Mouse (Mus musculus): ENCODE measurements around the gene Dusp22. TPM values are rescaled to one million over a fixed set of nuclear protein-coding genes. Genes with fewer than 3 reads are reported as not detected.

Dusp22 gene
- total and polyA plus RNA-seq, 2 experiments = 11.1 to 14.5 TPM

GRCm38 (mm10) chr13:30754825-30755476 lies 95.2 kb downstream of the Dusp22 start:
- Histone ChIP-seq H3K79me2 (ENCODE audit: control insufficient read depth, insufficient read depth, low read length) (no peaks in the 10 kb centered on the region), H3K27me3 (ENCODE audit: control insufficient read depth, insufficient read depth, low read length) (peaks cover 3% of the 10 kb centered on the region; the same call in 1 of the 2 replicates), H3K9ac (ENCODE audit: low read depth, low read length) (no peak overlapping the region), H3K27ac (replicated peaks; ENCODE audit: insufficient read depth, low read depth, low read length) (no peak overlapping the region), H3K4me3 (ENCODE audit: insufficient read depth, low read depth, low read length) (no peak overlapping the region), H3K4me1 (ENCODE audit: control insufficient read depth, insufficient read depth, low read length) (no peaks in the 10 kb centered on the region), H3K36me3 (ENCODE audit: control insufficient read depth, insufficient read depth, low read length) (no peaks in the 10 kb centered on the region)
- WGBS = 81% methylated on average over 10 of the region's 10 CpGs
- TF ChIP-seq CTCF (IDR thresholded peaks at IDR 0.05; ENCODE audit: low read depth, low read length) (no peak), POLR2A (IDR thresholded peaks at IDR 0.05; ENCODE audit: extremely low read depth, insufficient read depth, low read length) (no peak)
- no peak for DNase-seq (ENCODE audit: extremely low read depth, low read depth, low spot score)

DNA sequence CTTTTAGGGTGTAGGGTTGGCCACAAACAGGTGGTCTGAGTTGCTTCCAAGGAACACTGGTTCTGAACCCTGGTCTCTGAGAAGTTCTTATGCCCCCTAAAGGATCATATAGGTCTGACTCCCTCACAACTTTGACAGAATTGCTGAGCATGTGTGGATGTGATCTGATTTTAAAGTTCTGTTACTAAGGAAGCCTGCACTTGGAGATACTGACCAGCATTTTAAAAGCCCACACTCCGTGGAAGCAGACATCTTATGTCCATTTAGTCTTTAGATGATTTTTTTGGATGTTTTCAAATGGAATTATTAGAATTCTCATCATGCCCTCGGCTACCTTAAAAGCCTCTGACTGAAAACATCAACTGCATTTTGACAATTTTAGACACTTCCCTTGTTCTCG lies 95.8 kb downstream of the Dusp22 start:
- no peak overlapping the region for H3K9ac ChIP-seq (ENCODE audit: low read depth, low read length)
- H3K4me3 ChIP-seq (ENCODE audit: insufficient read depth, low read depth, low read length) = no peak overlapping the region
- no peaks in the 10 kb centered on the region for H3K36me3 ChIP-seq (ENCODE audit: control insufficient read depth, insufficient read depth, low read length)
- no peak for TF ChIP-seq POLR2A (IDR thresholded peaks at IDR 0.05; ENCODE audit: extremely low read depth, insufficient read depth, low read length)
- TF ChIP-seq CTCF (IDR thresholded peaks at IDR 0.05; ENCODE audit: low read depth, low read length) = no peak
- no peak for DNase-seq (ENCODE audit: extremely low read depth, low read depth, low spot score)
- H3K79me2 ChIP-seq (ENCODE audit: control insufficient read depth, insufficient read depth, low read length) = no peaks in the 10 kb centered on the region
- H3K27me3 ChIP-seq (ENCODE audit: control insufficient read depth, insufficient read depth, low read length) = no peaks in the 10 kb centered on the region
- no peak overlapping the region for H3K27ac ChIP-seq (replicated peaks; ENCODE audit: insufficient read depth, low read depth, low read length)
- WGBS = 71% methylated on average over 3 of the region's 3 CpGs
- H3K4me1 ChIP-seq (ENCODE audit: control insufficient read depth, insufficient read depth, low read length) = no peaks in the 10 kb centered on the region

DNA sequence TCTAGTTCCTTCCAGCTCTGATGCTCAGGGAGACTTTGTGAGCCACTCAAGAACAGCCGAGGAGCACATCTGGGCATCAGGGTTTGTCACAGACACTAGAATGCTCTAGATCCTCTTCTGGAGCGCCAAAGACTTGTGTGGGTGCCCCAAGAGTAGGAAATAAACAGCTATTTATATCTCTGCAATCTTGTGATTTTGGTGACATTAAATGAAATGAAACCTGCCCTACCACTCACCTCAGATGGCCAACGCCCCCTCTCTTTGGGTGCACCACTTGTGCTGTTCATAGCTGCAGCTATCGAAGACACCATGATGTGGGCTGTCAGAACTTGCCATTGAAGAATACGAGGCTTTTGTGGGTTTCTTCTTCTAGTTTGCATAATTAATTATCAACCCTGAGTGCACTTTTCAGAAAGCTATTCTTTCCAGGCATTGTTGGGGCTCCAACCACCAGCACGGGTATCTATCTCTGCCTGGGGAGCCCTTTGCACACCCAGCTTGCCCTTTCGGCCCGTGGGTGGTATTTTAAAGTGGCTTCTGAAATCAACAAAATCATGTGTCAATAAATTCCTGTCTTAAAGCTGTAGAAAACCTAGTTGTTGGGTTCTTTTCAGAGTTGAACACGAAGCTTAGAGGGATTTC lies 96.3 kb downstream of the Dusp22 start:
- Histone ChIP-seq H3K79me2 (ENCODE audit: control insufficient read depth, insufficient read depth, low read length) (no peaks in the 10 kb centered on the region), H3K27ac (replicated peaks; ENCODE audit: insufficient read depth, low read depth, low read length) (no peak overlapping the region), H3K36me3 (ENCODE audit: control insufficient read depth, insufficient read depth, low read length) (no peaks in the 10 kb centered on the region), H3K4me3 (ENCODE audit: insufficient read depth, low read depth, low read length) (no peak overlapping the region), H3K9ac (ENCODE audit: low read depth, low read length) (no peak overlapping the region), H3K4me1 (ENCODE audit: control insufficient read depth, insufficient read depth, low read length) (no peaks in the 10 kb centered on the region), H3K27me3 (ENCODE audit: control insufficient read depth, insufficient read depth, low read length) (no peaks in the 10 kb centered on the region)
- WGBS = 70% methylated on average over 9 of the region's 9 CpGs
- no peak for TF ChIP-seq CTCF (IDR thresholded peaks at IDR 0.05; ENCODE audit: low read depth, low read length)
- no peak for TF ChIP-seq POLR2A (IDR thresholded peaks at IDR 0.05; ENCODE audit: extremely low read depth, insufficient read depth, low read length)
- DNase-seq (ENCODE audit: extremely low read depth, low read depth, low spot score) = no peak

- 85% methylated on average over 14 of the region's 14 CpGs for WGBS
Observed at GRCm38 (mm10) chr13:30757264-30757900, 97.6 kb downstream of the Dusp22 start.

GRCm38 (mm10) chr13:30758789-30759381 lies 99.1 kb downstream of the Dusp22 start:
- no peak for DNase-seq (ENCODE audit: extremely low read depth, low read depth, low spot score)
- WGBS = 77% methylated on average over 11 of the region's 11 CpGs
- H3K36me3 ChIP-seq (ENCODE audit: control insufficient read depth, insufficient read depth, low read length) = no peaks in the 10 kb centered on the region

More at GRCm38 (mm10) chr13:30757264-30757900, 97.6 kb downstream of the Dusp22 start:
- H3K27ac ChIP-seq (replicated peaks; ENCODE audit: insufficient read depth, low read depth, low read length) = no peak overlapping the region
- H3K4me3 ChIP-seq (ENCODE audit: insufficient read depth, low read depth, low read length) = no peak overlapping the region
- H3K4me1 ChIP-seq (ENCODE audit: control insufficient read depth, insufficient read depth, low read length) = no peaks in the 10 kb centered on the region
- no peak overlapping the region for H3K9ac ChIP-seq (ENCODE audit: low read depth, low read length)
- H3K79me2 ChIP-seq (ENCODE audit: control insufficient read depth, insufficient read depth, low read length) = no peaks in the 10 kb centered on the region
- DNase-seq (ENCODE audit: extremely low read depth, low read depth, low spot score) = no peak
- no peaks in the 10 kb centered on the region for H3K36me3 ChIP-seq (ENCODE audit: control insufficient read depth, insufficient read depth, low read length)
- no peaks in the 10 kb centered on the region for H3K27me3 ChIP-seq (ENCODE audit: control insufficient read depth, insufficient read depth, low read length)
- TF ChIP-seq POLR2A (IDR thresholded peaks at IDR 0.05; ENCODE audit: extremely low read depth, insufficient read depth, low read length) = no peak
- no peak for TF ChIP-seq CTCF (IDR thresholded peaks at IDR 0.05; ENCODE audit: low read depth, low read length)

More at GRCm38 (mm10) chr13:30758789-30759381, 99.1 kb downstream of the Dusp22 start:
- Histone ChIP-seq H3K27me3 (ENCODE audit: control insufficient read depth, insufficient read depth, low read length) (no peaks in the 10 kb centered on the region), H3K4me1 (ENCODE audit: control insufficient read depth, insufficient read depth, low read length) (no peaks in the 10 kb centered on the region), H3K9ac (ENCODE audit: low read depth, low read length) (no peak overlapping the region), H3K79me2 (ENCODE audit: control insufficient read depth, insufficient read depth, low read length) (no peaks in the 10 kb centered on the region), H3K4me3 (ENCODE audit: insufficient read depth, low read depth, low read length) (no peak overlapping the region), H3K27ac (replicated peaks; ENCODE audit: insufficient read depth, low read depth, low read length) (no peak overlapping the region)
- TF ChIP-seq POLR2A (IDR thresholded peaks at IDR 0.05; ENCODE audit: extremely low read depth, insufficient read depth, low read length) (no peak), CTCF (IDR thresholded peaks at IDR 0.05; ENCODE audit: low read depth, low read length) (no peak)
